Mouse (Mus musculus): Measurements from ENCODE around the gene Ccdc191. TPM values are rescaled to one million over a fixed set of nuclear protein-coding genes. Genes with fewer than 3 reads are reported as not detected.

Ccdc191 gene
- polyA plus RNA-seq, 1 experiment from 2014 or later = 12.7 TPM

- H3K27ac ChIP-seq = no peak overlapping the region
- H3K27me3 ChIP-seq (ENCODE audit: insufficient read depth, poor library complexity, severe bottlenecking) = no peaks in the 10 kb centered on the region
- DNase-seq (ENCODE audit: low spot score) = no peak
- peaks cover 16% of the 10 kb centered on the region for H3K36me3 ChIP-seq
- no peak overlapping the region for H3K4me3 ChIP-seq
- H3K4me1 ChIP-seq (replicated peaks) = no peaks in the 10 kb centered on the region
- H3K9me3 ChIP-seq = no peaks in the 10 kb centered on the region
- 93% methylated on average over 4 of the region's 4 CpGs for WGBS
These were observed 10.5 kb downstream of the Ccdc191 start for GRCm38 (mm10) chr16:43900138-43900537.

DNA sequence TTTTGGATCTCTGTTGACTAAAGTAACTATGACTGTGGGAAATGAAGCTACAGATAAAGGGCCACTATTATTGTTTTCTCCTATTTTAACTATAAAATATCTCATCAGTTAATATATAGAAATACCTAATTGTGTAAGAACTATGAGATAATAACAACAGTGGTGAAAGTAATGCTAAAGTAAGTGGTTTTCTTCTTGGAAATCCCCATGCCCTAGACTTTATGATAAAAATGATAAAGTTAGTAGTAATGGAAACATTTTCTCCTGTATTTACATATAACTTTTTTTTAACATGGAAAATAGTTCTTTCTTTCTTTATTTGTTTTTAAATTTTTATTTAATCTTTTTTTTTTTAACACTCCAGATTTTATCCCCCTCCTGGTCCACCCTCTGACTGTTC is 11.0 kb downstream of the Ccdc191 start:
- H3K4me3 ChIP-seq = no peak overlapping the region
- H3K36me3 ChIP-seq = peaks cover 16% of the 10 kb centered on the region
- DNase-seq (ENCODE audit: low spot score) = no peak
- no peaks in the 10 kb centered on the region for H3K9me3 ChIP-seq
- no peaks in the 10 kb centered on the region for H3K4me1 ChIP-seq (replicated peaks)
- no peaks in the 10 kb centered on the region for H3K27me3 ChIP-seq (ENCODE audit: insufficient read depth, poor library complexity, severe bottlenecking)
- no peak overlapping the region for H3K27ac ChIP-seq

DNA sequence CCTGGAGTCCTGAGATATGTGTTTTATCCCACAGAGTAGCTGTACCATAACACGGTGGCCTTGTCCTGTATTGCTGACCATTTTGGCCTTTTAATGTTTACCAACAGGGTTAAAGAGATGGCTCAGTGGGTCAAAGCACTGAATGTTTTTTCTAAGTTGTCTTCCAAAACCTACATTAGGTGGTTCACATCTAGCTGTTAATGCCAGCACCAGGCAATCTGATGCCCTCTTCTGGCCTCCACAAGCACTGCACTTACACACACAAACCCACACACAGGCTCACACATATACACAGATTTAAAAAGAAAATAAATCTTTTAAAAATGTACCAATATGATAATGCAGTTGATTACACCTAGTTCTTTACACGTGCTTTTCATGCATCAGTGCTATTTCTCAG is 19.3 kb downstream of the Ccdc191 start:
- no peak for DNase-seq (ENCODE audit: low spot score)
- no peaks in the 10 kb centered on the region for H3K9me3 ChIP-seq
- peaks cover 42% of the 10 kb centered on the region for H3K36me3 ChIP-seq
- 86% methylated on average over 2 of the region's 2 CpGs for WGBS
- no peaks in the 10 kb centered on the region for H3K4me1 ChIP-seq (replicated peaks)
- no peak overlapping the region for H3K27ac ChIP-seq
- H3K27me3 ChIP-seq (ENCODE audit: insufficient read depth, poor library complexity, severe bottlenecking) = no peaks in the 10 kb centered on the region
- H3K4me3 ChIP-seq = no peak overlapping the region

GRCm38 (mm10) chr16:43918867-43919266 is 29.3 kb downstream of the Ccdc191 start:
- WGBS = 93% methylated on average over 3 of the region's 3 CpGs
- DNase-seq (ENCODE audit: low spot score) = no peak
- Histone ChIP-seq H3K27me3 (ENCODE audit: insufficient read depth, poor library complexity, severe bottlenecking) (no peaks in the 10 kb centered on the region), H3K27ac (no peak overlapping the region), H3K9me3 (no peaks in the 10 kb centered on the region), H3K4me3 (no peak overlapping the region), H3K4me1 (replicated peaks) (no peaks in the 10 kb centered on the region), H3K36me3 (peaks cover 13% of the 10 kb centered on the region)

DNA sequence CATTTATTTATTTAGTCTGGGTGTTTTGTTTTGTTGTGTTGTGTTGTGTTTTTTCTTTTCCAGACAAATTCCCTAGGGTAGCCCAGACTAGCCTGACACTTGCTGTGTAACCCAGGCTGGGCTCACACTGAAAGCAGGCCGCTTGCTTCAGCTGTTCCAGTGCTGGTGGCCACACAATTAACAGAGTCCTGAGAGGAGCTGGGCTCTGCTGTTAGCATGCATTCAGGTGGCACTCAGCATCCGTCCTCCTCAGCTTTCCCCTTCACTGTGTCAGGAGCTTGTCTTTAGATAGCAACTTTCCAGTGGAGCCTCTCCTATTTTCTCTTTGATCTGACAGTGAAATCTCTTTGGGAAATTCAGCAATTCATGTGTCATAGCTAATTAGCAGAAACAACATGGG is 32.4 kb downstream of the Ccdc191 start:
- WGBS = 67% methylated on average over 2 of the region's 2 CpGs
- Histone ChIP-seq H3K4me3 (no peak overlapping the region), H3K4me1 (replicated peaks) (no peaks in the 10 kb centered on the region), H3K27me3 (ENCODE audit: insufficient read depth, poor library complexity, severe bottlenecking) (no peaks in the 10 kb centered on the region), H3K9me3 (no peaks in the 10 kb centered on the region), H3K36me3 (no peaks in the 10 kb centered on the region), H3K27ac (no peak overlapping the region)
- no peak for DNase-seq (ENCODE audit: low spot score)

GRCm38 (mm10) chr16:43922630-43923029 is 33.0 kb downstream of the Ccdc191 start:
- Histone ChIP-seq H3K27ac (no peak overlapping the region), H3K9me3 (no peaks in the 10 kb centered on the region), H3K27me3 (ENCODE audit: insufficient read depth, poor library complexity, severe bottlenecking) (no peaks in the 10 kb centered on the region), H3K4me1 (replicated peaks) (no peaks in the 10 kb centered on the region), H3K36me3 (no peaks in the 10 kb centered on the region), H3K4me3 (no peak overlapping the region)
- WGBS = 77% methylated on average over 3 of the region's 3 CpGs
- DNase-seq (ENCODE audit: low spot score) = no peak

DNA sequence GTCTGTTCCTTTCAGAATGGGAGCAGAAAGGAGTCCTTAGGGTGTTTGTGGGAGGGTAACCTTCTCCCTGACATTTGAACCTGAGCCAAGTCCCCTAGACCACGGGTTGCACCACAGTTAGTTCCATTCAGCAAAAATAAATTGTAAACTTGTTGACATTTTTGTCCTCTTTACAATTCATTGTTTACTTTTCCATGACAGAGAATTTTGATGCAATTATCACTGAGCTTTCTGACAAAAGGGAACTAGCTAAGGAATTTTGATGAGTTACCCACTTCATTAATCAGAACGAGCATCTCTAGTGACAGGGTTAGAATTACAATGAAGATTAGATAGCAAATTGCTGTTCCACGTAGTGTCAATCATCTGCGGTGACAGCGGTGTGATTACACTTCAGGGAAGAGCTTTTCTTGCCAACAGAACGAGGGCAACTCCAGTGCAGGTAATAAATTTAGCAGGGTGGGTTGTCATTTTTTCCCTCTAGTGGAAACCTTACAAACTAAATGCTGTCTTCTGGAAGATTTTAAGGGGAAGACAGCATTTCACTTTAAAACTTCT is 35.5 kb downstream of the Ccdc191 start:
- WGBS = 78% methylated on average over 6 of the region's 6 CpGs
- Histone ChIP-seq H3K27ac (no peak overlapping the region), H3K4me1 (replicated peaks) (no peaks in the 10 kb centered on the region), H3K9me3 (no peaks in the 10 kb centered on the region), H3K27me3 (ENCODE audit: insufficient read depth, poor library complexity, severe bottlenecking) (no peaks in the 10 kb centered on the region), H3K4me3 (no peak overlapping the region), H3K36me3 (no peaks in the 10 kb centered on the region)
- no peak for DNase-seq (ENCODE audit: low spot score)

DNA sequence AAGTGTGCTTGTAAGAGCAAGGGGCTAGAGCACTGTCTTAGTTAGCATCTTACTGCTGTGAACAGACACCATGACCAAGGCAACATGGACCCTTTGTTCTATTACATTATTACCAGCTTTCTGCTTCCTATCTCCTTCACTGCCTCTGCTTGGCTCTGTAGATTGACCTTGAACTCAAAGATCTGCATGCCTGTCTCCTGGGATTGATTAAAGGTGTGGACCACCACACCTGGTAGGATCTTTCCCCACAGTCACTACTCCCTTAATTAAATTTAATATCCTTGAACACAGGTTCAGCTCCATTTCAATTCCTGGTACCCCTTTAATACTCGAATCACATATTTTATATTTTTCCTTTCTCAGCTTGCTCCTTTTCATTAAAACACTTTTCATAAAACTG is 36.2 kb downstream of the Ccdc191 start:
- WGBS = 89% methylated on average over 1 of the region's 1 CpGs
- Histone ChIP-seq H3K9me3 (no peaks in the 10 kb centered on the region), H3K36me3 (no peaks in the 10 kb centered on the region), H3K27ac (no peak overlapping the region), H3K4me1 (replicated peaks) (no peaks in the 10 kb centered on the region), H3K27me3 (ENCODE audit: insufficient read depth, poor library complexity, severe bottlenecking) (no peaks in the 10 kb centered on the region), H3K4me3 (no peak overlapping the region)
- DNase-seq (ENCODE audit: low spot score) = no peak

- Histone ChIP-seq H3K9me3 (no peaks in the 10 kb centered on the region), H3K27me3 (ENCODE audit: insufficient read depth, poor library complexity, severe bottlenecking) (no peaks in the 10 kb centered on the region), H3K36me3 (no peaks in the 10 kb centered on the region), H3K4me1 (replicated peaks) (no peaks in the 10 kb centered on the region), H3K4me3 (no peak within 1 kb of the TSS), H3K27ac (no peak within 1 kb of the TSS)
- DNase-seq (ENCODE audit: low spot score) = no peak
- 86% methylated on average over 6 of the region's 6 CpGs for WGBS
These were observed 36.8 kb downstream of the Ccdc191 start, which contains the start of gene Qtrt2 for GRCm38 (mm10) chr16:43926341-43926859. TSS of gene Qtrt2 (minus strand) at chr16:43926809.

GRCm38 (mm10) chr16:43930577-43930976 is 41.0 kb downstream of the Ccdc191 start:
- Histone ChIP-seq H3K27ac (no peak overlapping the region), H3K27me3 (ENCODE audit: insufficient read depth, poor library complexity, severe bottlenecking) (no peaks in the 10 kb centered on the region), H3K4me3 (no peak overlapping the region), H3K9me3 (no peaks in the 10 kb centered on the region), H3K4me1 (replicated peaks) (no peaks in the 10 kb centered on the region), H3K36me3 (0 out of 2 replicates have a peak, but pooled peaks cover 6% of the 10 kb centered on the region)
- no peak for DNase-seq (ENCODE audit: low spot score)

GRCm38 (mm10) chr16:43931502-43931901 is 41.9 kb downstream of the Ccdc191 start:
- H3K9me3 ChIP-seq = no peaks in the 10 kb centered on the region
- 86% methylated on average over 3 of the region's 3 CpGs for WGBS
- no peak for DNase-seq (ENCODE audit: low spot score)

DNA sequence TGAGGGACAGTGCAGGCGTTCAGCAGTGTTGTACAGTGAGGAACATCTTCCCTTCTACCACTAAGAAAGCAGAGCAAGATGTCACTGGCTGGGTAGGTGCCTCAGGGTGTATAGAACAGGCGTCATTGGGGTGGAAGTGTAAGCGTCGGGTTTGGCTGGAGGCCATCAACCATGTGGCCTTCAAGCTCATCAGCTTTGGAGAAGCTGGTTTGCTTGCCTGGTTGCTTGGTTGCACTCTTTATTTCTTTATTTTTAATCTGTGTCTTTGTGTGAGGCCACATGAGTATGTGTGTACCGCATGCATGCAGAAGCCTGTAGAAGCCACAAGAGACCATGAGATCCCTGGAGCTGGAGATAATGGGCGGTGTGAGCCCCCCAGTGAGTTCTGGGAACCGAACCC is 42.7 kb downstream of the Ccdc191 start:
- no peaks in the 10 kb centered on the region for H3K4me1 ChIP-seq (replicated peaks)
- H3K27me3 ChIP-seq (ENCODE audit: insufficient read depth, poor library complexity, severe bottlenecking) = no peaks in the 10 kb centered on the region
- WGBS = 92% methylated on average over 7 of the region's 7 CpGs
- H3K36me3 ChIP-seq = 0 out of 2 replicates have a peak, but pooled peaks cover 6% of the 10 kb centered on the region
- H3K4me3 ChIP-seq = no peak overlapping the region
- H3K9me3 ChIP-seq = no peaks in the 10 kb centered on the region
- no peak for DNase-seq (ENCODE audit: low spot score)
- H3K27ac ChIP-seq = no peak overlapping the region

More at GRCm38 (mm10) chr16:43931502-43931901, 41.9 kb downstream of the Ccdc191 start:
- Histone ChIP-seq H3K4me3 (no peak overlapping the region), H3K27me3 (ENCODE audit: insufficient read depth, poor library complexity, severe bottlenecking) (no peaks in the 10 kb centered on the region), H3K36me3 (0 out of 2 replicates have a peak, but pooled peaks cover 6% of the 10 kb centered on the region), H3K4me1 (replicated peaks) (no peaks in the 10 kb centered on the region), H3K27ac (no peak overlapping the region)

- no peaks in the 10 kb centered on the region for H3K4me1 ChIP-seq (replicated peaks)
- H3K9me3 ChIP-seq = no peaks in the 10 kb centered on the region
- no peak overlapping the region for H3K4me3 ChIP-seq
- H3K27me3 ChIP-seq (ENCODE audit: insufficient read depth, poor library complexity, severe bottlenecking) = no peaks in the 10 kb centered on the region
- WGBS = 90% methylated on average over 6 of the region's 6 CpGs
- H3K27ac ChIP-seq = no peak overlapping the region
- no peak for DNase-seq (ENCODE audit: low spot score)
- 0 out of 2 replicates have a peak, but pooled peaks cover 6% of the 10 kb centered on the region for H3K36me3 ChIP-seq
These were observed 43.4 kb downstream of the Ccdc191 start for GRCm38 (mm10) chr16:43933041-43933440.

- Histone ChIP-seq H3K27me3 (ENCODE audit: insufficient read depth, poor library complexity, severe bottlenecking) (no peaks in the 10 kb centered on the region), H3K4me3 (no peak overlapping the region), H3K27ac (no peak overlapping the region), H3K9me3 (no peaks in the 10 kb centered on the region), H3K36me3 (0 out of 2 replicates have a peak, but pooled peaks cover 15% of the 10 kb centered on the region), H3K4me1 (replicated peaks) (no peaks in the 10 kb centered on the region)
- 91% methylated on average over 8 of the region's 8 CpGs for WGBS
- DNase-seq (ENCODE audit: low spot score) = no peak
These were observed 45.3 kb downstream of the Ccdc191 start for GRCm38 (mm10) chr16:43934856-43935255.
